Mouse (Mus musculus): ENCODE data around the gene Gm42742. TPM values are rescaled to one million over a fixed set of nuclear protein-coding genes. Genes with fewer than 3 reads are reported as not detected.

The Gm42742 gene
- polyA plus RNA-seq, 1 experiment from 2014 or later, result 66.2 TPM

GRCm38 (mm10) chr7:127011051-127011450 is 9.8 kb downstream of the Gm42742 start:
- no peak overlapping the region for H3K27ac ChIP-seq
- 94% methylated on average over 2 of the region's 2 CpGs for WGBS
- no peak for ATAC-seq (ENCODE audit: low FRiP score, low read depth)

GRCm38 (mm10) chr7:127009307-127010085 is 11.4 kb downstream of the Gm42742 start:
- no peak overlapping the region for H3K27ac ChIP-seq
- H3K27me3 ChIP-seq (replicated peaks), result no peaks in the 10 kb centered on the region
- H3K9ac ChIP-seq, result no peak overlapping the region
- H3K36me3 ChIP-seq, result peaks cover 17% of the 10 kb centered on the region
- no peak overlapping the region for H3K4me2 ChIP-seq (replicated peaks)
- H3K9me3 ChIP-seq, result no peaks in the 10 kb centered on the region
- no peak for ATAC-seq (ENCODE audit: low FRiP score, low read depth)
- WGBS, result 88% methylated on average over 17 of the region's 17 CpGs
- no peak overlapping the region for H3K4me3 ChIP-seq
- peaks cover 12% of the 10 kb centered on the region for H3K4me1 ChIP-seq

More at GRCm38 (mm10) chr7:127011051-127011450, 9.8 kb downstream of the Gm42742 start:
- Histone ChIP-seq H3K4me1 (peaks cover 28% of the 10 kb centered on the region), H3K4me2 (replicated peaks) (no peak overlapping the region), H3K4me3 (no peak overlapping the region), H3K9ac (no peak overlapping the region), H3K9me3 (no peaks in the 10 kb centered on the region), H3K36me3 (peaks cover 27% of the 10 kb centered on the region), H3K27me3 (replicated peaks) (no peaks in the 10 kb centered on the region)

- Histone ChIP-seq H3K36me3 (peaks cover 6% of the 10 kb centered on the region), H3K4me3 (no peak overlapping the region), H3K9me3 (no peaks in the 10 kb centered on the region), H3K27ac (peak overlapping the region; percentile 20; the same call in 1 of the 2 replicates), H3K4me2 (replicated peaks) (no peak overlapping the region), H3K27me3 (replicated peaks) (no peaks in the 10 kb centered on the region), H3K9ac (peak overlapping the region; percentile 40; the same call in 1 of the 2 replicates), H3K4me1 (peaks cover 7% of the 10 kb centered on the region; the same call in 1 of the 2 replicates)
- ATAC-seq (ENCODE audit: low FRiP score, low read depth), result no peak
- WGBS, result 66% methylated on average over 9 of the region's 9 CpGs
These were observed 12.5 kb downstream of the Gm42742 start for GRCm38 (mm10) chr7:127008239-127009019.

- no peak overlapping the region for H3K9ac ChIP-seq
- H3K27ac ChIP-seq, result no peak overlapping the region
- H3K4me3 ChIP-seq, result no peak overlapping the region
- H3K9me3 ChIP-seq, result no peaks in the 10 kb centered on the region
- H3K27me3 ChIP-seq (replicated peaks), result no peaks in the 10 kb centered on the region
- ATAC-seq (ENCODE audit: low FRiP score, low read depth), result no peak
- no peaks in the 10 kb centered on the region for H3K36me3 ChIP-seq
- peaks cover 7% of the 10 kb centered on the region; the same call in 1 of the 2 replicates for H3K4me1 ChIP-seq
- WGBS, result 84% methylated on average over 6 of the region's 6 CpGs
- no peak overlapping the region for H3K4me2 ChIP-seq (replicated peaks)
These were observed 13.4 kb downstream of the Gm42742 start for GRCm38 (mm10) chr7:127007313-127008024.

GRCm38 (mm10) chr7:127004122-127004875 is 16.6 kb downstream of the Gm42742 start:
- no peak for ATAC-seq (ENCODE audit: low FRiP score, low read depth)
- 90% methylated on average over 4 of the region's 4 CpGs for WGBS
- Histone ChIP-seq H3K4me3 (no peak overlapping the region), H3K9ac (no peak overlapping the region), H3K36me3 (no peaks in the 10 kb centered on the region), H3K4me2 (replicated peaks) (no peak overlapping the region), H3K27ac (no peak overlapping the region), H3K27me3 (replicated peaks) (no peaks in the 10 kb centered on the region), H3K4me1 (peaks cover 7% of the 10 kb centered on the region; the same call in 1 of the 2 replicates), H3K9me3 (no peaks in the 10 kb centered on the region)

GRCm38 (mm10) chr7:127003620-127004019 is 17.3 kb downstream of the Gm42742 start:
- H3K4me2 ChIP-seq (replicated peaks), result no peak overlapping the region
- no peaks in the 10 kb centered on the region for H3K9me3 ChIP-seq
- 92% methylated on average over 5 of the region's 5 CpGs for WGBS
- no peak overlapping the region for H3K9ac ChIP-seq
- no peak for ATAC-seq (ENCODE audit: low FRiP score, low read depth)
- peaks cover 3% of the 10 kb centered on the region; the same call in 1 of the 2 replicates for H3K4me1 ChIP-seq
- H3K4me3 ChIP-seq, result no peak overlapping the region
- H3K27ac ChIP-seq, result no peak overlapping the region
- no peaks in the 10 kb centered on the region for H3K36me3 ChIP-seq
- no peaks in the 10 kb centered on the region for H3K27me3 ChIP-seq (replicated peaks)

GRCm38 (mm10) chr7:126999568-126999967 is 21.3 kb downstream of the Gm42742 start:
- no peaks in the 10 kb centered on the region for H3K27me3 ChIP-seq (replicated peaks)
- 89% methylated on average over 10 of the region's 10 CpGs for WGBS
- H3K4me2 ChIP-seq (replicated peaks), result no peak overlapping the region
- no peak overlapping the region for H3K27ac ChIP-seq
- no peak overlapping the region for H3K4me3 ChIP-seq
- ATAC-seq (ENCODE audit: low FRiP score, low read depth), result no peak
- no peaks in the 10 kb centered on the region for H3K4me1 ChIP-seq
- H3K9ac ChIP-seq, result no peak overlapping the region
- no peaks in the 10 kb centered on the region for H3K36me3 ChIP-seq
- no peaks in the 10 kb centered on the region for H3K9me3 ChIP-seq

GRCm38 (mm10) chr7:126996449-126996848 is 24.4 kb downstream of the Gm42742 start:
- H3K4me3 ChIP-seq, result no peak overlapping the region
- no peak overlapping the region for H3K9ac ChIP-seq
- ATAC-seq (ENCODE audit: low FRiP score, low read depth), result no peak
- 87% methylated on average over 4 of the region's 4 CpGs for WGBS
- H3K27me3 ChIP-seq (replicated peaks), result no peaks in the 10 kb centered on the region
- H3K4me2 ChIP-seq (replicated peaks), result no peak overlapping the region
- no peaks in the 10 kb centered on the region for H3K9me3 ChIP-seq
- no peak overlapping the region for H3K27ac ChIP-seq
- no peaks in the 10 kb centered on the region for H3K4me1 ChIP-seq
- H3K36me3 ChIP-seq, result no peaks in the 10 kb centered on the region

GRCm38 (mm10) chr7:126988816-126989215 is 32.1 kb downstream of the Gm42742 start:
- no peak for ATAC-seq (ENCODE audit: low FRiP score, low read depth)
- 73% methylated on average over 8 of the region's 8 CpGs for WGBS
- Histone ChIP-seq H3K4me2 (replicated peaks) (no peak overlapping the region), H3K4me1 (no peaks in the 10 kb centered on the region), H3K9me3 (no peaks in the 10 kb centered on the region), H3K36me3 (no peaks in the 10 kb centered on the region), H3K27me3 (replicated peaks) (no peaks in the 10 kb centered on the region), H3K9ac (no peak overlapping the region), H3K4me3 (no peak overlapping the region), H3K27ac (no peak overlapping the region)

- Histone ChIP-seq H3K27me3 (replicated peaks) (no peaks in the 10 kb centered on the region), H3K4me1 (no peaks in the 10 kb centered on the region), H3K4me2 (replicated peaks) (no peak overlapping the region), H3K4me3 (no peak overlapping the region), H3K27ac (no peak overlapping the region), H3K36me3 (peaks cover 4% of the 10 kb centered on the region; the same call in 1 of the 2 replicates), H3K9me3 (no peaks in the 10 kb centered on the region), H3K9ac (no peak overlapping the region)
- no peak for ATAC-seq (ENCODE audit: low FRiP score, low read depth)
- 56% methylated on average over 9 of the region's 9 CpGs for WGBS
These were observed 34.6 kb downstream of the Gm42742 start for GRCm38 (mm10) chr7:126986319-126986718.

- 53% methylated on average over 10 of the region's 10 CpGs for WGBS
- no peak overlapping the region for H3K27ac ChIP-seq
- no peak for ATAC-seq (ENCODE audit: low FRiP score, low read depth)
These were observed 36.0 kb downstream of the Gm42742 start for GRCm38 (mm10) chr7:126984667-126985444.

More at GRCm38 (mm10) chr7:126984667-126985444, 36.0 kb downstream of the Gm42742 start:
- no peak overlapping the region for H3K4me3 ChIP-seq
- peaks cover 14% of the 10 kb centered on the region for H3K36me3 ChIP-seq
- H3K4me2 ChIP-seq (replicated peaks), result no peak overlapping the region
- no peaks in the 10 kb centered on the region for H3K4me1 ChIP-seq
- no peak overlapping the region for H3K9ac ChIP-seq
- no peaks in the 10 kb centered on the region for H3K9me3 ChIP-seq
- H3K27me3 ChIP-seq (replicated peaks), result no peaks in the 10 kb centered on the region
